Mouse (Mus musculus): ENCODE results near the gene Ccnf. TPM values are rescaled to one million over a fixed set of nuclear protein-coding genes. Genes with fewer than 3 reads are reported as not detected.

The Ccnf gene
- total RNA-seq (2021), result 1 to 10 TPM in 1 of 2 experiments, under 1 TPM in 1; 0.92 to 1.1 TPM

GRCm38 (mm10) chr17:24251320-24252069 lies at the start of gene Ccnf:
TSS of gene Ccnf (minus strand) at chr17:24251484.
- intact Hi-C loops (cut with DNase I), result loop anchor here (2.0 to 5.0 kb wide), 3 partner anchors 47 to 101 kb away; partner anchors contain the start of genes Abca17, Abca3 and Tbc1d24
- peak; percentile 92 to 95 for DNase-seq

GRCm38 (mm10) chr17:24300651-24301050 lies 49.4 kb upstream of the Ccnf start:
- no peak for DNase-seq
- intact Hi-C loops (cut with DNase I), result no loop called here

GRCm38 (mm10) chr17:24289338-24289737 lies 38.1 kb upstream of the Ccnf start:
- intact Hi-C loops (cut with DNase I), result no loop called here

GRCm38 (mm10) chr17:24288477-24288876 lies 37.2 kb upstream of the Ccnf start:
- intact Hi-C loops (cut with DNase I), result no loop called here
- no peak for DNase-seq

More at GRCm38 (mm10) chr17:24289338-24289737, 38.1 kb upstream of the Ccnf start:
- no peak for DNase-seq

GRCm38 (mm10) chr17:24285680-24286079 lies 34.4 kb upstream of the Ccnf start:
- DNase-seq, result no peak
- intact Hi-C loops (cut with DNase I), result no loop called here

GRCm38 (mm10) chr17:24283266-24283818 lies 32.1 kb upstream of the Ccnf start:
- no peak for DNase-seq
- intact Hi-C loops (cut with DNase I), result no loop called here

- no peak for DNase-seq
- intact Hi-C loops (cut with DNase I), result no loop called here
These were observed 31.4 kb upstream of the Ccnf start for GRCm38 (mm10) chr17:24282637-24283036.

- DNase-seq, result no peak
- intact Hi-C loops (cut with DNase I), result no loop called here
These were observed 28.6 kb upstream of the Ccnf start for GRCm38 (mm10) chr17:24279907-24280306.

GRCm38 (mm10) chr17:24267133-24267532 lies 15.8 kb upstream of the Ccnf start:
- intact Hi-C loops (cut with DNase I), result no loop called here
- DNase-seq, result no peak

- DNase-seq, result no peak
- intact Hi-C loops (cut with DNase I), result no loop called here
These were observed 13.5 kb upstream of the Ccnf start for GRCm38 (mm10) chr17:24264766-24265165.

GRCm38 (mm10) chr17:24260516-24260915 lies 9.2 kb upstream of the Ccnf start:
- intact Hi-C loops (cut with DNase I), result no loop called here
- no peak for DNase-seq

GRCm38 (mm10) chr17:24259702-24260101 lies 8.4 kb upstream of the Ccnf start:
- intact Hi-C loops (cut with DNase I), result no loop called here
- DNase-seq, result no peak

- intact Hi-C loops (cut with DNase I), result no loop called here
- no peak for DNase-seq
These were observed 7.7 kb upstream of the Ccnf start for GRCm38 (mm10) chr17:24258981-24259380.

- no peak for DNase-seq
- intact Hi-C loops (cut with DNase I), result loop anchor here (5.0 kb wide), 2 partner anchors 80 to 100 kb away; partner anchors contain the start of genes Abca17 and Abca3
These were observed 1.0 kb upstream of the Ccnf start for GRCm38 (mm10) chr17:24252329-24252728.

- DNase-seq, result no peak
- intact Hi-C loops (cut with DNase I), result loop anchor here (2.0 to 5.0 kb wide), 3 partner anchors 46 to 101 kb away; partner anchors contain the start of genes Abca17, Abca3 and Tbc1d24
These were observed 330 bp downstream of the Ccnf start for GRCm38 (mm10) chr17:24250988-24251319.

- no peak for DNase-seq
- intact Hi-C loops (cut with DNase I), result no loop called here
These were observed 2.6 kb downstream of the Ccnf start for GRCm38 (mm10) chr17:24248641-24249040.

- intact Hi-C loops (cut with DNase I), result no loop called here
These were observed 7.2 kb downstream of the Ccnf start for GRCm38 (mm10) chr17:24244061-24244460.

GRCm38 (mm10) chr17:24243311-24243969 lies 7.8 kb downstream of the Ccnf start:
- peak in 1 of 2 experiments; percentile 37 for DNase-seq
- intact Hi-C loops (cut with DNase I), result no loop called here

More at GRCm38 (mm10) chr17:24244061-24244460, 7.2 kb downstream of the Ccnf start:
- DNase-seq, result no peak

- peak; percentile 16 to 29 for DNase-seq
- intact Hi-C loops (cut with DNase I), result loop anchor here (5.0 kb wide), 1 partner anchor 70 kb away; no protein-coding TSS in a partner anchor
These were observed 14.4 kb downstream of the Ccnf start for GRCm38 (mm10) chr17:24236921-24237320.

- DNase-seq, result no peak
- intact Hi-C loops (cut with DNase I), result loop anchor here (5.0 kb wide), 1 partner anchor 71 kb away; no protein-coding TSS in a partner anchor
These were observed 14.8 kb downstream of the Ccnf start for GRCm38 (mm10) chr17:24236479-24236878.

- no peak for DNase-seq
- intact Hi-C loops (cut with DNase I), result no loop called here
These were observed 23.3 kb downstream of the Ccnf start for GRCm38 (mm10) chr17:24227941-24228340.

Measured in heart, postnatal 36 days (tissue).